Mouse (Mus musculus) heart, adult 2 months (tissue): ENCODE results near the gene Chrm4. TPM values are rescaled to one million over a fixed set of nuclear protein-coding genes. Genes with fewer than 3 reads are reported as not detected.
A peak's percentile ranks its signal among the peaks of the same experiment; 100 is the strongest.

Experiments used
- DNase-seq, 2 experiments: peaks; one replicate each; pipeline ENCODE4 v3.0.0; 2021
- H3K27ac ChIP-seq: fragments of 200-600 bp; 2 replicates; pipeline ENCODE4 v1.8.1; 2022
- H3K27me3 ChIP-seq: fragments of 200-500 bp; 2 replicates; pipeline ENCODE4 v1.6.1; 2012; ENCODE audit warnings: mild to moderate bottlenecking, low read length, inconsistent platforms, mixed read lengths; ENCODE audit not compliant: control insufficient read depth, insufficient read depth
- H3K36me3 ChIP-seq: fragments of 200-500 bp; 2 replicates; pipeline ENCODE4 v1.6.1; 2012; ENCODE audit warnings: low read length, inconsistent platforms; ENCODE audit not compliant: control insufficient read depth, insufficient read depth
- H3K4me1 ChIP-seq: fragments of 200-500 bp; 2 replicates; pipeline ENCODE4 v1.6.1; 2011; ENCODE audit warnings: low read length; ENCODE audit not compliant: control insufficient read depth, insufficient read depth
- H3K4me3 ChIP-seq: fragments of 200-600 bp; 2 replicates; pipeline ENCODE4 v1.8.1; 2022
- H3K79me2 ChIP-seq: fragments of 200-500 bp; replicated peaks from 2 replicates; pipeline ENCODE4 v1.6.1; 2012; ENCODE audit warnings: mild to moderate bottlenecking, inconsistent platforms, low read length, moderate library complexity, mixed read lengths; ENCODE audit not compliant: control insufficient read depth, insufficient read depth
- H3K9ac ChIP-seq: fragments of 200-500 bp; 2 replicates; pipeline ENCODE4 v1.6.1; 2012; ENCODE audit warnings: low read depth, mild to moderate bottlenecking, control low read depth, inconsistent platforms, low read length, mixed read lengths
- CTCF ChIP-seq: fragments of 200-600 bp; IDR thresholded peaks from 2 replicates; pipeline ENCODE4 v1.8.1; 2022; ENCODE audit warnings: antibody characterized with exemption, mild to moderate bottlenecking, moderate library complexity
- EP300 ChIP-seq: fragments of 200-500 bp; IDR thresholded peaks from 2 replicates; pipeline ENCODE4 v1.6.1; 2011; ENCODE audit warnings: low read depth, low read length, control low read depth; ENCODE audit not compliant: insufficient read depth
- POLR2A ChIP-seq: fragments of 200-500 bp; IDR thresholded peaks from 2 replicates; pipeline ENCODE4 v1.6.1; 2011; ENCODE audit warnings: mild to moderate bottlenecking, low read depth, low read length, control low read depth; ENCODE audit not compliant: insufficient read depth
- WGBS: fragments of 180-500 bp; shearing (Covaris S2); methylation state at CpG from one replicate; pipeline ENCODE4 v1.1.7; 2018; 5-methylcytosine and 5-hydroxymethylcytosine counted together
- intact Hi-C: fragments of 180-260 bp; cut with DNase I; formaldehyde crosslinking; loops from one replicate; pipeline ENCODE4 v1.15.1; 2025
- polyA plus RNA-seq: library from polyadenylated mRNA; depleted of rRNA; stranded (reverse); fragments of >200 nt; gene quantifications from 2 replicates; pipeline ENCODE4 v1.2.3, GENCODE M21; 2012
- total RNA-seq, 2 experiments: library from RNA; stranded (reverse); gene quantifications; 2 replicates each; pipeline ENCODE4 v1.2.3; 2021

Chrm4 gene
- total and polyA plus RNA-seq, 3 experiments: 0.14 TPM; not detected in 2

- no peak overlapping the region; the same call in 1 of the 2 replicates for H3K4me3 ChIP-seq
- DNase-seq: peak; percentile 4 to 19
- no peaks in the 10 kb centered on the region for H3K79me2 ChIP-seq
- H3K4me1 ChIP-seq: no peaks in the 10 kb centered on the region
- H3K9ac ChIP-seq: no peak overlapping the region; the same call in 1 of the 2 replicates
- WGBS: 47% methylated on average over 23 of the region's 23 CpGs
- H3K27me3 ChIP-seq: no peaks in the 10 kb centered on the region
- TF ChIP-seq EP300 (no peak), POLR2A (no peak), CTCF (no peak)
- H3K36me3 ChIP-seq: no peaks in the 10 kb centered on the region
- no peak overlapping the region for H3K27ac ChIP-seq
- intact Hi-C loops: no loop called here
Observed at GRCm38 (mm10) chr2:91930761-91931291, 3.8 kb downstream of the Chrm4 start.

GRCm38 (mm10) chr2:91931328-91932159 is 4.5 kb downstream of the Chrm4 start:
- H3K27me3 ChIP-seq: no peaks in the 10 kb centered on the region
- no peaks in the 10 kb centered on the region for H3K36me3 ChIP-seq
- peak; percentile 21 to 38 for DNase-seq
- no peaks in the 10 kb centered on the region for H3K4me1 ChIP-seq
- peak overlapping the region; percentile 62 for H3K9ac ChIP-seq
- 29% methylated on average over 49 of the region's 50 CpGs for WGBS
- no peak overlapping the region for H3K27ac ChIP-seq
- peak overlapping the region; percentile 29; the same call in 1 of the 2 replicates for H3K4me3 ChIP-seq
- H3K79me2 ChIP-seq: no peaks in the 10 kb centered on the region
- intact Hi-C loops: no loop called here
- TF ChIP-seq EP300 (no peak), CTCF (no peak), POLR2A (no peak)

GRCm38 (mm10) chr2:91932160-91932711 is 5.2 kb downstream of the Chrm4 start, which contains the start of gene Mdk:
Gene Mdk (minus strand): TSS chr2:91932297.
- Histone ChIP-seq H3K27ac (no peak within 1 kb of the TSS), H3K36me3 (no peaks in the 10 kb centered on the region), H3K9ac (peak within 1 kb of the TSS; percentile 62), H3K27me3 (no peaks in the 10 kb centered on the region), H3K4me3 (peak within 1 kb of the TSS; percentile 29; the same call in 1 of the 2 replicates), H3K4me1 (no peaks in the 10 kb centered on the region), H3K79me2 (no peaks in the 10 kb centered on the region)
- intact Hi-C loops: no loop called here
- DNase-seq: peak; percentile 6 to 21
- whole genome bisulfite sequencing: 28% methylated on average over 15 of the region's 16 CpGs
- TF ChIP-seq CTCF (no peak), EP300 (no peak), POLR2A (no peak)

- Histone ChIP-seq H3K9ac (no peak overlapping the region), H3K27ac (no peak overlapping the region), H3K79me2 (no peaks in the 10 kb centered on the region), H3K36me3 (no peaks in the 10 kb centered on the region), H3K27me3 (no peaks in the 10 kb centered on the region), H3K4me3 (no peak overlapping the region), H3K4me1 (no peaks in the 10 kb centered on the region)
- peak in 1 of 2 experiments; percentile 2 for DNase-seq
- no peak for TF ChIP-seq CTCF
- TF ChIP-seq POLR2A: no peak
- no peak for TF ChIP-seq EP300
- WGBS: 40% methylated on average over 6 of the region's 6 CpGs
- intact Hi-C loops: no loop called here
Observed at GRCm38 (mm10) chr2:91932737-91933350, 5.8 kb downstream of the Chrm4 start.

GRCm38 (mm10) chr2:91933471-91933870 is 6.4 kb downstream of the Chrm4 start:
- no peaks in the 10 kb centered on the region for H3K36me3 ChIP-seq
- H3K4me3 ChIP-seq: no peak overlapping the region
- TF ChIP-seq POLR2A (no peak), CTCF (no peak), EP300 (no peak)
- peak in 1 of 2 experiments; percentile 18 for DNase-seq
- no peaks in the 10 kb centered on the region for H3K27me3 ChIP-seq
- WGBS: 83% methylated on average over 9 of the region's 9 CpGs
- H3K27ac ChIP-seq: no peak overlapping the region
- intact Hi-C loops: no loop called here
- no peak overlapping the region for H3K9ac ChIP-seq
- no peaks in the 10 kb centered on the region for H3K79me2 ChIP-seq
- no peaks in the 10 kb centered on the region for H3K4me1 ChIP-seq
